Mouse (Mus musculus): ENCODE results near the gene Tgfb3. TPM values are rescaled to one million over a fixed set of nuclear protein-coding genes. Genes with fewer than 3 reads are reported as not detected.

Tgfb3 gene
- total and polyA plus RNA-seq, 3 experiments: 0.42 to 0.96 TPM; not detected in 1

DNA sequence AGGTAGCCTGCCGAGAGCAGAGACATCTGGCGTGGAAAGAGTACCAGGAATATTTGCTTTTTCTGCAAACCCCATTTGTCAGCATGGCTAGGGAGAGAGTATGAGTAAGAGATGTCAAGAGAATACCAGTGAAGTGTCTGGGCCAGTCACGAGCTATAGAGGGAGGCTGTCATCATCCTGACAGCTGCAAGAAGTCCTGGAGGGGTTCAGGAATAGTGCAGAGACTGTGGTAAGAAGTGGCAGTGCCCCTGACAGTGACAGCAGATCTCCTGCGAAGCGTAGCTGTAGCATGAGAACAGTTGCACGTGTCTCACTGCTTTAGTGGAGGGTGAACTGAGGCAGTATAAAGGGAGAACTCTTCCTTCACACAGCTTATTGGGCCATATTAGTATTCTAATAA lies 57.3 kb downstream of the Tgfb3 start:
- no peaks in the 10 kb centered on the region for H3K79me2 ChIP-seq (ENCODE audit: control insufficient read depth, insufficient read depth, low read length, poor library complexity)
- no peaks in the 10 kb centered on the region for H3K27me3 ChIP-seq (ENCODE audit: control insufficient read depth in 1 of 2, insufficient read depth in 2 of 2, low read length in 2 of 2)
- H3K27ac ChIP-seq (ENCODE audit: control insufficient read depth, low read depth, low read length): no peak overlapping the region
- H3K9ac ChIP-seq (ENCODE audit: control insufficient read depth, low read depth, low read length, poor library complexity, severe bottlenecking): no peak overlapping the region
- DNase-seq (ENCODE audit: low read depth, low spot score): no peak
- H3K4me1 ChIP-seq (ENCODE audit: control insufficient read depth in 1 of 2, insufficient read depth in 2 of 2, low read length in 2 of 2): peaks cover 0 to 7% of the 10 kb centered on the region in 2 experiments; a peak in 1 of 4 replicates
- no peaks in the 10 kb centered on the region for H3K9me3 ChIP-seq (replicated peaks; ENCODE audit: insufficient read depth, low read length)
- TF ChIP-seq MYC (IDR thresholded peaks at IDR 0.05; ENCODE audit: low read depth, low read length): no peak
- TF ChIP-seq TBP (IDR thresholded peaks at IDR 0.05; ENCODE audit: low read depth, low read length): no peak
- no peak for TF ChIP-seq USF1 (IDR thresholded peaks at IDR 0.05; ENCODE audit: low read depth, low read length)
- no peak for TF ChIP-seq RAD21 (IDR thresholded peaks at IDR 0.05; ENCODE audit: low read depth, low read length)
- TF ChIP-seq MXI1 (IDR thresholded peaks at IDR 0.05; ENCODE audit: low read depth, low read length): no peak
- no peak for TF ChIP-seq CHD1 (IDR thresholded peaks at IDR 0.05; ENCODE audit: low read depth, low read length)
- TF ChIP-seq MYB (IDR thresholded peaks at IDR 0.05; ENCODE audit: low read depth, low read length): no peak
- H3K4me3 ChIP-seq (ENCODE audit: control insufficient read depth in 1 of 2, insufficient read depth in 1 of 2, low read depth in 2 of 2, low read length in 2 of 2): no peak overlapping the region
- H3K36me3 ChIP-seq (ENCODE audit: control insufficient read depth in 1 of 2, insufficient read depth in 2 of 2, low read length in 2 of 2): no peaks in the 10 kb centered on the region

DNA sequence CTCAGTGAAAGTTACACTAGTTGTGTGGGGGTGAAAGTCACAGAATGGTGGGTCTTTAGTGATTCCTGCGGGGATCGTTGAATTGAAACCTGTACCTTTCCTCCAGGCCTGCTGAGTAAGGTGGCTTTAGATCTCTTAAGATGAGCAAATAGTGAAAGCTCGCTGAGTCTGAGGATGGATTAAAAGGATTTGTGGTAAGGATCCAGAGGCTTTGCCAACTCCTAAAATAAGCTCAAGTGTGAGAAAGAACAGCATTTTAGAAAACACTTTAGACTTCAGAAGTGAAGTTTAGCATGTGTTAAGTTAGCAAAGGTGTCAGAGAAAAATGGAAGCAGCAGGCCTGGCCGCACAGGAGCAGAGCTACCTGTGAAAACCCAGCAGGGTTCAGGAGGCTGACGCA lies 61.5 kb downstream of the Tgfb3 start:
- no peaks in the 10 kb centered on the region for H3K36me3 ChIP-seq (ENCODE audit: control insufficient read depth in 1 of 2, insufficient read depth in 2 of 2, low read length in 2 of 2)
- TF ChIP-seq TBP (IDR thresholded peaks at IDR 0.05; ENCODE audit: low read depth, low read length): no peak
- no peak for TF ChIP-seq MEF2A (IDR thresholded peaks at IDR 0.05; ENCODE audit: extremely low read depth, insufficient replicate concordance, low read depth, low read length, poor library complexity, severe bottlenecking)
- H3K9me3 ChIP-seq (replicated peaks; ENCODE audit: insufficient read depth, low read length): no peaks in the 10 kb centered on the region

DNA sequence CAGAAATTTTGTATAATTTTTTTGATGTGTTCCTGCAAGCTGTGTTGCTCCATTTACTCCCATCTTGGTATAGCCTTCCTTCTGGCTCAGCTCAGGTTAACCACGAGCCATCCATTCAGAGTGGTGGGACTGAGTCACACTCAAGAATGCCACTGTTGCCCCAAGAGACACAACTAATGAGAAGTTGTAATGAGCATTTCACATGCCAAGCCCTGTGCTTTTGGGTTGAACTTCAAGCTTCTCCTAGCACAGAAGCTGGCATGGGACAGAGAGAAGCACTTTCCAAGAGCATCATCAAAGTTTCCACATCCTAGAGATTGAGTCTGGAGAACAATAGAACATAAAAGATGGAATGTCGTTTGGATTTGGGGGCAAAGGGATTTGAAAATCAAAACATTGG lies 63.7 kb downstream of the Tgfb3 start:
- Histone ChIP-seq H3K36me3 (ENCODE audit: control insufficient read depth in 1 of 2, insufficient read depth in 2 of 2, low read length in 2 of 2) (no peaks in the 10 kb centered on the region), H3K4me3 (ENCODE audit: control insufficient read depth in 1 of 2, insufficient read depth in 1 of 2, low read depth in 2 of 2, low read length in 2 of 2) (no peak overlapping the region), H3K9me3 (replicated peaks; ENCODE audit: insufficient read depth, low read length) (no peaks in the 10 kb centered on the region), H3K79me2 (ENCODE audit: control insufficient read depth, insufficient read depth, low read length, poor library complexity) (no peaks in the 10 kb centered on the region), H3K27me3 (ENCODE audit: control insufficient read depth in 1 of 2, insufficient read depth in 2 of 2, low read length in 2 of 2) (no peaks in the 10 kb centered on the region), H3K4me1 (ENCODE audit: control insufficient read depth in 1 of 2, insufficient read depth in 2 of 2, low read length in 2 of 2) (no peaks in the 10 kb centered on the region), H3K27ac (ENCODE audit: control insufficient read depth, low read depth, low read length) (no peak overlapping the region), H3K9ac (ENCODE audit: control insufficient read depth, low read depth, low read length, poor library complexity, severe bottlenecking) (no peak overlapping the region)
- TF ChIP-seq MEF2A (IDR thresholded peaks at IDR 0.05; ENCODE audit: extremely low read depth, insufficient replicate concordance, low read depth, low read length, poor library complexity, severe bottlenecking) (no peak), NELFE (IDR thresholded peaks at IDR 0.05; ENCODE audit: low read depth, low read length) (no peak), MYB (IDR thresholded peaks at IDR 0.05; ENCODE audit: low read depth, low read length) (no peak), CHD2 (IDR thresholded peaks at IDR 0.05; ENCODE audit: low read length) (no peak), USF2 (IDR thresholded peaks at IDR 0.05; ENCODE audit: borderline replicate concordance in 1 of 2, insufficient read depth in 1 of 2, low read depth in 1 of 2, low read length in 2 of 2) (no peak), ZMIZ1 (IDR thresholded peaks at IDR 0.05; ENCODE audit: low read depth, low read length) (no peak), CHD1 (IDR thresholded peaks at IDR 0.05; ENCODE audit: low read depth, low read length) (no peak), POLR2A (IDR thresholded peaks at IDR 0.05; ENCODE audit: control insufficient read depth in 1 of 2, insufficient read depth in 1 of 2, low read depth in 1 of 2, low read length in 2 of 2, poor library complexity in 1 of 2) (no peak)
- DNase-seq (ENCODE audit: low read depth, low spot score): no peak

More for the DNA sequence above, 61.5 kb downstream of the Tgfb3 start:
- no peaks in the 10 kb centered on the region for H3K27me3 ChIP-seq (ENCODE audit: control insufficient read depth in 1 of 2, insufficient read depth in 2 of 2, low read length in 2 of 2)
- H3K4me3 ChIP-seq (ENCODE audit: control insufficient read depth in 1 of 2, insufficient read depth in 1 of 2, low read depth in 2 of 2, low read length in 2 of 2): no peak overlapping the region
- H3K27ac ChIP-seq (ENCODE audit: control insufficient read depth, low read depth, low read length): no peak overlapping the region
- no peaks in the 10 kb centered on the region for H3K79me2 ChIP-seq (ENCODE audit: control insufficient read depth, insufficient read depth, low read length, poor library complexity)
- no peak overlapping the region for H3K9ac ChIP-seq (ENCODE audit: control insufficient read depth, low read depth, low read length, poor library complexity, severe bottlenecking)
- no peak for DNase-seq (ENCODE audit: low read depth, low spot score)
- no peaks in the 10 kb centered on the region for H3K4me1 ChIP-seq (ENCODE audit: control insufficient read depth in 1 of 2, insufficient read depth in 2 of 2, low read length in 2 of 2)

Measured in MEL (cell line).